Mouse (Mus musculus): ENCODE measurements around the gene Cdk7. TPM values are rescaled to one million over a fixed set of nuclear protein-coding genes. Genes with fewer than 3 reads are reported as not detected.
"Not testable (repeated sequence)": the region's sequence is repeated elsewhere in the genome, so short reads cannot be mapped to it uniquely, and the experiment has no call there.

The Cdk7 gene
- 10 to 100 TPM in 3 of 4 experiments, 1 to 10 TPM in 1; 9.1 to 13.1 (median 11.8) TPM for total RNA-seq (2022)

DNA sequence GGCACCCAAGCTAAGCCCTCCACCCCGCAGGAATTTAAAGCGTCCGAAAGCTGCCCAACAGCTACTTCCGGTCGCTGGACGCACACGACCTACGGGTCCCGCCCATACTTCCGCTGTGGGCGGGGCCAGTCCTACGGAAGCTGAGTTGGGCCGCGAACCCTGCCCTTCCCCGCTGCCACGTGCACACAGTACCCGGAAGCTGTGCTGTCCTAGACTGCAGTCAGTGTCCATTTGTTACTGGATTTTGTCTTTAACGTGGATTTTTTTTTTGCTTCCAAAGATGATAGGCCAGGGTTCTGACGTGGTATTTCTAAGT, at the start of gene Cdk7:
Cdk7 (minus strand) TSS at position 79 of the 316 bp plus-strand sequence.
- DNase-seq (ENCODE audit: low spot score in 2 of 2) = peak; percentile 87 to 90

DNA sequence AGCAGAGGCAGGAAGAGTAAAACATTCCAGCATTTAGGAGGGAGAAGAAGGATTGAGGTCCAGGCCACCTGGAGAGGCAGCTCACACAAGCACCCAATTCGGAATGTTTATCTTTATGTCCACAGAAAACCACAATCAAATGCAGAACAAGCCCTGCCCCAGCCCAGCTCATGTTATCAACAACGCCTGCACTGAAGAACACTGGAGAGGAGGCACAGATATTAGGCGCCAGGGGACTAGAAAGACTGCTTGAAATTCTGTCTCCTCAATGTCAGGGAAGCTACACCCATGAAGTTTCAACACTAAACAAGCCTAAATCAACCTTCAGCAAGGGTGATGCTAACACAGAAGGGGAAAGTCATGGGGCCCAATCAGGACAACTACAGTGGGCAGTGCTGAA, 46.8 kb upstream of the Cdk7 start:
- DNase-seq (ENCODE audit: low spot score in 2 of 2) = no peak

DNA sequence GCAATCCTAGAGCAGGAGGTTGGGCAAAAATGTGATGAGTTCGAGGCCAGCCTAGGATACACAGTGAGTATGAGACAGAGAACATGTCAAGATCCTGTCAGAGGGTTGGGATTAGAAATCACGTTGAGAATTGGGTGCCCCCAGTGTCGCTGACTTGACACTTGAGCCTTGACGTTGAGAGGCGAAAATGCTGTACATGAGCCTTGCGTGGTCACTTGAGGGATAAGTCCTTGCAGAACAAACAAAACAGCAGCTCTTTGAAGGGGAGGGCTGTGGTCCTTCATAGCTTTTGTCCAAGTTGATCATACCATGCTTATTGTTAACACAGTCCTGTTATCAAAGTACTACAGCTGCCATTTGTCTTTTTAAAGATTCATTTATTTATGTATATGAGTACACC, 46.0 kb upstream of the Cdk7 start:
- no peak for DNase-seq (ENCODE audit: low spot score in 2 of 2)

DNA sequence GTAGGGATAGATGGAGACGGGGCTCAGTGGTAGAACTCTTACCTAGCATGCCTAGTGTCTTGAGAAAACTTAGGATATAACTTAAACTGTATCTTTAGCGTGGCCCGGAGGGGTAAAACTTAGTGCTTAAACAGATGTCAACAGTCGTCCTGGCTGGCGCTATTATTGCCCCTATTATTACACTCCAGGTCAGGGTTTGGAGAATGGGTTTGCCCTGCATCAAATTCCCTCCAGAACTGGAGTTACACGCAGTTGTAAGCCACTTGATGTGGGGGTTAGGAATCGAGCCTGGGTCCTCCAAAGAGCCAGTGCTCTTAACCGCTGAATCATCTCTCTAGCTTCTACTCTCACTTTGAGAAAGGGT, 45.3 kb upstream of the Cdk7 start:
- DNase-seq (ENCODE audit: low spot score in 2 of 2) = no peak

DNA sequence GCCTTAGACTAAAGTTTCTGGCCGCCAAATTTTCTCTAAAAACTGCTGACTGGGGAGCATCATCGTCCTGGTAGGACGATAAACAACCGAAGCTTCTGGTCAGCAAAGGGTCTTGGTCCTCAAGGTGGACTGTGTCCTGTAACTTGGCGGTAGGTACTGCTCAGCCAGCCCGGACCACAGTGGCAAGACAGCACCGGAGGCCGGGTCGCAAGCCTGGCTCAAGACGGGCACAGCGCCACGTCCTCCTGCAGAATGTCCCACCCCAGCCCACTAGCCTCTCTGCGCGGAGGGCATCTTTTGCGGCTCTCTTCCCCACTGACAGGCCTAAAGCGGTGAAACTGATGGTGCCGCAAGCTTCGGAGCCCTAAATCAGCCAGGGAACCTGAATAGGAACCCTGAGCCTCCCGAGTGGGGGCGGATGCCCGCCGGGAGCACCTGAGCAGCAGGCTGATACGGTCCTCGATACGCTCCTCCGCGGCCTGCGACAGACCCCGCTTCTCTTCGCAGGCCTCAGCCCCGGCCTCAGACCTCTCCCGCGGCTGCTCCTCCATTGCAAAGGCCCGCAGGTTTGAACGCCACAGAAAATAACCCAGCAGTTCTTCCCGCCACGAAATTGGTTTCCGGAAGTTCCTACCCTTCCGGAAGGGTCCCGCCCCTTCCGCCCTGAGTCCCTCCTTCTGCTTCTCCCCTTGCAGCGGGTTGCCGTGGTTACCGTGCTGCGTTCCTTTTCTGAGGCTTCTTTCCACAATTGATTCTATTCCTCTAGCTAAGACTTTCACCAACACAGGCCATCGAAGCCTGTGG, 44.7 kb upstream of the Cdk7 start, which contains the start of gene Cenph:
Cenph (minus strand) TSS at position 648 of the 804 bp plus-strand sequence.
- peak; percentile 65 to 66 for DNase-seq (ENCODE audit: low spot score in 2 of 2)

DNA sequence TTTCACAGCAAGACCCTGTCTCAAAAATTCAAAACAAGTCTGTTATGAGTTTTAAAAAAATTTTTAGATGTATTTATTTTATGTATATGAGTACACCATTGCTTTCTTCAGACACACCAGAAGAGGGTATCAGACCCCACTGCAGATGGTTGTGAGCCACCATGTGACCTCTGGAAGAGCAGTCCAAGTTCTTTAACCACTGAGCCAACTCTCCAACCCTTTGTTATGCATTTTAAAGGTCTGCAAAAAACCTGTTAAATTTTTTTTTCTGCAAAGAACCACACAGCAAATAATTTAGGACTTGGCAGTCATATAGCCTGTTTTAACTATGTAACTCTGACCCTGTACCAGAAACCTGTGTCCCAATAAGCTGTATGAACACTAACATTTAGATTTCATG, 44.0 kb upstream of the Cdk7 start:
- DNase-seq (ENCODE audit: low spot score in 2 of 2) = no peak

DNA sequence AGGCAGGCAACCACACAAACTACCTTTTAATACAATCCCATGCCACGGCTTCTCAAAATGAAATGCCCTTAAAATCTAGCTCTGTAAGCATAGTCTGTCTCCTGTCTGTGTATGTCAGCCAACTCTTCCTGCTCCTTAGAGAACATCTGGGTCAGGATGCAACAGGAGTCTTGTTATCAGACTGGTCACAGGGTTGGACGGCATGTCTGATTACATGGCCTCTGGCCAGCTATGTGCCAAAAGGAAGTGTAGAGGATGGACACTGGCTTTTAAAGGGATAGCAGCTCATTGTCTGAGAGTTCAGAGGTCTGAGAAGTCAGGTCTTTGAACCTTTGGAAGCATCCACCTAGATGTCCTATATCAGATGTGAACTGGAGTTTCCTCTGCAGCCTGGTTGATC, 24.6 kb upstream of the Cdk7 start:
- DNase-seq (ENCODE audit: low spot score in 2 of 2) = no peak

DNA sequence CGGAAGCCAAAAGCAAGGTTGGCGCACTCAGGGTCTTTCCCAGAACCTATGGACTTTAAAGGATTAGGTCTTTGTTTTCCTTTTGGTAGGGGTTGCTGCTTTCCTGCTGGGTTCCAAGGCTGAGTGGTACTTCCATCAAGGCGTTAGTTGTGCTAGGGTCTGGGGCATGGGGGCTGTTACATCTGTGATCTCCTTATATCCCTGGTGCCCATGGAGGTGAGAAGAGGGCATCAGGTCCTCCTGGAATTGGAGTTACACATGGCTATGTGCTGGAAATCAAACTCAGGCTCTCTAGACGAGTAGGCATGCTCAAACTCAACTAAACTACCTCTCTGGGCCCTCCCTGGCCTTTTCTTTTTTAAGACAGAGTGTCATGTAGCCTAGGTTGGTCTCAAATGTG, 23.4 kb upstream of the Cdk7 start:
- no peak for DNase-seq (ENCODE audit: low spot score in 2 of 2)

DNA sequence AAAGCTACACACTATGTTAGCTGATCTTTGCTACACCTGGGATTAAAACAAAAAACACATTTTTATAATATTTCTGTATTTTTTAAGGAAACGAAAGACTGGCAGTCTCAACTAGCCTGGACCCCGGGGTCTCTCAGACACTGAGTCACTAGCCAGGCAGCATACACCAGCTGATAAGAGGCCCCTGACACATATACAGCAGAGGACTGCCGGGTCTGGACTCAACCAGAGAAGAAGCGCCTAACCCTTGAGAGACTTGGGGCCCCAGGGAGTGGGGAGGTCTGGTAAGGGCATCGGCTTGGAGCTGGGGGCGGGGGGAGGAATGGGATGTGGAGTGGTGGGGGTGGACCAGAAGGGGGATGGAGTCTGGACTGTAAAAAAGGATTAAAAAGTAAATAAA, 22.3 kb upstream of the Cdk7 start:
- no peak for DNase-seq (ENCODE audit: low spot score in 2 of 2)

DNA sequence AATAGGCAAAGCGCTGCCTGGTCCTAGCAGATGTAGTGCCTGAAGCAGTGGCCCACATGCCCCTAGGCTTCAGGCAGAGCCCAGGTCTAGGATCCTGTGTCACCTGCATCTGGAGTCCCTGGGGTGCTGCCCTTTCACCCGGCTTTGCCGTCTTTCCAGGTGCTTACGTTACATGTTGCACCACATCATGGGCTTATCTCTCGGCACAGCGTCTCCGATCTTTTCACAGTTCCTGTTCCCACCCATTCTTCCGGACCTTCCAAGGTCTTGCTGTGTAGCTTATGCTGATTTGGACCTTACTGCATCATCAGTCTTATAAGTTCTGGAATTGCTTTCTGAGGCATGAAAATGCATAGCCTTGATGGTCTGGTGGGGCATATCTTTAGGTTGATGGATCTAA, 21.8 kb upstream of the Cdk7 start:
- DNase-seq (ENCODE audit: low spot score in 2 of 2) = no peak

DNA sequence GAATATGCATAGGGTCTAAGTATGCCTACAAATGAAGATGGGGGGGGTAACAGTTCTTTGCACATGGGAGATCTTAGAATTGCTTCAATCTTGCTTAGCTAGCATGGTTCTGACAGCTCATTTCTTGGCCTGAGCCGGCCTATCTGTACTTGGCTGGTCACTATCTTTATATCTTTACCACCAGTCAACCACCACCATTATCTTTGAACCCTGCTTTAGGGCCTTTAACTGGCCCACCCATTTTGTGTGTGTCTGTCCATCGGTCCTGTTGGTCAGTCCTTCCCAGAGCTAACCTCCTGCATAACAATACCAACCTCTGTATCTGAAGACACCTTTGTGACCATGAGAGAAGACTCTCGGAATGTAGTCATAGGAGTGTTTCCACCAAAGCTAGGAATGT, 20.7 kb upstream of the Cdk7 start:
- DNase-seq (ENCODE audit: low spot score in 2 of 2) = no peak

DNA sequence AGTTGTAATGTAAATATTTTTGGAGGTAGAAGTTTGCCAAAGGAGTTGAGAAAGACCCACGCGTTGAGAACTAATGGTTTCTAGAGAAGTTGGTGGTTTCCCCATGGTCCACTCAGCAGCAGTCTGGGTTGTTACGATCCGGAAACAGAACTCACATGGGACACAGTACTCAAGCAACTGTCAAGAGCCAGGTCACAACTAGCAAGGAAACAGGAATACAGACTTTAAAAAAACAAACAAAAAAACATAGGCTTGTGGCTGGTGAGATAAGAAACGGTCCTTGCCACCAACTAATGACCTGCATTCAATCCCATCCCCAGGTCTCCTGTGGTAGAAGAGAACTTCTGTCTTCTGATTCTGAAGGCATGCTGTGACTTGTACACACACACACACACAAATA, 20.1 kb upstream of the Cdk7 start:
- DNase-seq (ENCODE audit: low spot score in 2 of 2) = no peak

DNA sequence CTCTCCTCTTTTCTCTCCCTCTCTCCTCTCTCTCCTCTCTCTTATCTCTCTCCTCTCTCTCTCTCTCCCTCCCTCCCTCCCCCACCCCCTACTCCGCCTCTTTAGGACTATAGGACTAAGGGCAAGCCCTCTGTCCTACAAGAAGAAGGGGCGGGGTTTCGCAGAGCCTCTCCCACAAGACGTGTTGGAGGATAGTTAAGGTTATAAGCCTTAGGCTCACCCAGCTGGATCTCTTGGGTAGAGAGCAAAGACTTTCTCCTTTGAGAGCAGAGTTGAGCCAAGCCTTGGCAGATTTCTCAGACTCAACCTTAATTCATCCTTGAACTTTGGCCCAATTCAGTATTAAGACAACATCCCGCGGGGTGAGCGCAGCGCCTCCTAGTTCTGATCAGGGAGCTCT, 17.9 kb upstream of the Cdk7 start:
- no peak for DNase-seq (ENCODE audit: low spot score in 2 of 2)

DNA sequence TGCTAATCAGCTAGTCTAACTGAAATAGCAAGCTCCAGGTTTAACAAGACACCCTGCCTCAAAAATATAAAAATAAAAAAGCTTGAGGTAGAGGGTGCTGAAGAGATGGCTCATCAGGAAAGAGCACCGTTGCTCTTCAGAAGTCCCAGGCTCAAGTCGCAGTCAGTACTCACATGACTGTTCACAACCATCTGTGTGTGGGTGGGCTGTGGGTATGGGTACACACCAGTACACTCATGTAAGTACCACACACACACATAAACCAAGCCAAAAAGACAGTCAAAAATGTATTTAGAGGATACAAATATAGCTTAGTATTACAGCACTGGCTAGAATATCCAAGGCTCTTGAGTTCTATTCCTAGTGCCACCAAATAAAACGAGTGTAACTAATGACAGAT, 15.4 kb upstream of the Cdk7 start:
- no peak for DNase-seq (ENCODE audit: low spot score in 2 of 2)

DNA sequence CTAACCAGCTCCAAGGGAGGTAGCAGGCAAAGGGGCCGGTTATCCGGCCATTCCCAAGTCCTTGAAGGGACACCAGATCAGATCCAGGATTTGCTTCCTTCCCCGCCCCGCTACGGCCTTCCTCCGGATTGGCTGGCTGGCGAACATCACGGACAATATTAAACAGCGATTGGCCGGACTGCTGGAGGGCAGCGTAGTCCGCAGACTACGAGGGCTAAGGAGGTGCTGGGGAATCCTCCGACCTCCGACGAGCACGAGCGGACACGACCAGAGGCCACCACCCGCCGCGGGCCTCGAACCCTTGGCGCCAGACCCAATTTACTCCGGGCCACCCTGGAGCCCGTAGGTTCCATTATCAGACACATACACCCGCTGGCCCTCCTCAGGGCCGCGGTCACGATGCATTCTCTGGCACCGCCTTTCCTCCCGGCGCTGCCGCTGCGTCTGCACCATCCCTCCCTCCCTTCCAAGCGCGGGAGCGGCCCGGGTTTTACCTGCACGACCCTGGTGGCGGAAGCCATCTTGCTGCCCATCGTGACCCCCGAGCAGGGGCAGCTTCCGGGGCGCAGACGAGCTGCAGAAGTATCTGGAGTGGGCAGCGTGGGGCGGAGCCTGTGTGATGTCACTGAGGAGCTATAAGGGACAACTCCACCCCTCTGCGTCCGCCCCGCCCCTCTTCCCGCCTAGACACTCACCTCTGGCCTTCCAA, 13.5 kb upstream of the Cdk7 start, which contains the start of gene Mrps36:
Mrps36 (minus strand) TSS at position 624 of the 709 bp plus-strand sequence.
- DNase-seq (ENCODE audit: low spot score in 2 of 2) = peak; percentile 91 to 93

DNA sequence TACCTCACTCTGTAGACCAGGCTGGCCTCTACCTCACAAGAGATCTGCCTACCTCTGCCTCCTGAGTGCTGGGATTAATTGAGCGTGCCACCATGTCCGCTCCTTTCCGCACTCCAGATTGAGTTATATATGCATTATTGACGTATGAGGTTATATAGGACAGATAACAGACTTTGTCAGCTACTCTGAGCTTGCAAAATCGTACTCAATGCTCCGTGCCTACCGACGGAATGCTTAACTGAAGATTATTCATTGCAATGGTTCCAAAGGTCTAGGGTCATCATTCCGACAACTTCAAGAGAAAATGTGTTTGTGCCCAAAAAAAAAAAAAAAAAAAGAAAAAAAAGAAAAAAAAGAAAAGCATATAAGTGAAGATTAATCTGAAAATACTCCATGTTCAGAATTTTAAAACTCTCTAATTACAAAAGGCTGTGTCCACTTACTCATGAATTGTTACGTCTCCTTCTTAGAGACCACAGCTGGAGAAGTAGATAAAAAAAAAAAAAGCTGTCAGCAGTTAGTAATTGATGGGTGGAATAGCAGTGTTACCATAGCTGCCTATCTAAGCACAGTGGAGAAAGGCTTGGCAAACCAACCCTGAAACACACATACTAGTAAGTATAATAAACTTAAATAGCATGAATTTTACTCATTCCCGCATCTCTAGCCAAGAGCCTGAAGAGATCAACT, 12.8 kb upstream of the Cdk7 start:
- DNase-seq (ENCODE audit: low spot score in 2 of 2) = no peak

DNA sequence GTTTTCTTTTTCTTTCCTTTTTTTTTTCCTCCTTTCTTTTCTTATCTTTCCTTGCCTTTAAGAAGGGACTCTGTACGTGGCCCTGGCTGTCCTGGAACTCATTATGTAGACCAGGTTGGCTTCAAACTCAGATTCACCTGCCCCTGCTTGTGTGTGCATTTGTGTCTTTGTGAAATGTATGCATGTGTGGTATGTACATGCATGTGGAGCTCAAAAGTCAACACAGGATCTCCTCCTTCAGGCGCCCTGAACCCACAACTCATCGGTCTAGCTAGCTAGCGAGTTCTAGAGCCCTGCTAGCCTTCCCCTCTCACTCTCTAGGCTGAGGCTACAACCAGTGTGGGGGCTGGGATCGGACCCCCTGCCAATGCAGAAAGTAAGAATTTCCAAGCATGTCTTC, 12.1 kb upstream of the Cdk7 start:
- no peak for DNase-seq (ENCODE audit: low spot score in 2 of 2)

DNA sequence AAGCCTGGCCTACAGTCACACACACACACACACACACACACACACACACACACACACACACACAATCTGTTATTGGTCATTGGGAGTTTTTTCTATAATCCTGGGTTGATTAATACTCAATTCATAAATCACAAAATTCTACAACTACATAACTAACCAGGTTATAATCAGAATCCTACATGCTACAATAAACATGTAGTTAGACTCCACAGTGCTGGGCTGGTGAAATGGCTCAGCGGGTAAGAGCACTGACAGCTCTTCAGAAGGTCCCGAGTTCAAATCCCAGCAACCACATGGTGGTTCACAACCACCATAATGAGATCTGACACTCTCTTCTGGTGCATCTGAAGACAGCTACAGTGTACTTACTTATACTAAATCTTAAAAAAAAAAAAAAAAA, 2.0 kb upstream of the Cdk7 start:
- no peak for DNase-seq (ENCODE audit: low spot score in 2 of 2)

DNA sequence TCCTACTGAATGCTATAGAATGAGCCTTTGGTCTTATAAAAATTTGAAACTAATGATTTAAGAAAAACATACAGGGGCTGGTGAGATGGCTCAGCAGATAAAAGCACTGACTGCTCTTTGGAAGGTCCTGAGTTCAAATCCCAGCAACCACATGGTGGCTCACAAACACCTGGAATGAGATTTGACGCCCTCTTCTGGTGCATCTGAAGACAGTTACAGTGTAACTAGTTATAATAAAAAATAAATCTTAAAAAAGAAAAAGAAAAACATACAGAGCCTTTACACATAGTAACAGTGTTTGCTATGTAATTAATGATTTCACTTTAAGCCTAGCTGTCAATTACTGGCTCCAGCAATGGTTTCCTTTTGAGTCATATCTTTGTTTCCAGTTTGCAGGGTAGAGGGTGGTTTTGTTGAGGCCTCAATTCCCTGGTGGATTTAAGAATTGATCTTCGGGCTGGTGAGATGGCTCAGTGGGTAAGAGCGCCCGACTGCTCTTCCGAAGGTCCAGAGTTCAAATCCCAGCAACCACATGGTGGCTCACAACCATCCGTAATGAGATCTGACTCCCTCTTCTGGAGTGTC, 815 bp upstream of the Cdk7 start:
- not testable (repeated sequence) for DNase-seq (ENCODE audit: low spot score in 2 of 2)

DNA sequence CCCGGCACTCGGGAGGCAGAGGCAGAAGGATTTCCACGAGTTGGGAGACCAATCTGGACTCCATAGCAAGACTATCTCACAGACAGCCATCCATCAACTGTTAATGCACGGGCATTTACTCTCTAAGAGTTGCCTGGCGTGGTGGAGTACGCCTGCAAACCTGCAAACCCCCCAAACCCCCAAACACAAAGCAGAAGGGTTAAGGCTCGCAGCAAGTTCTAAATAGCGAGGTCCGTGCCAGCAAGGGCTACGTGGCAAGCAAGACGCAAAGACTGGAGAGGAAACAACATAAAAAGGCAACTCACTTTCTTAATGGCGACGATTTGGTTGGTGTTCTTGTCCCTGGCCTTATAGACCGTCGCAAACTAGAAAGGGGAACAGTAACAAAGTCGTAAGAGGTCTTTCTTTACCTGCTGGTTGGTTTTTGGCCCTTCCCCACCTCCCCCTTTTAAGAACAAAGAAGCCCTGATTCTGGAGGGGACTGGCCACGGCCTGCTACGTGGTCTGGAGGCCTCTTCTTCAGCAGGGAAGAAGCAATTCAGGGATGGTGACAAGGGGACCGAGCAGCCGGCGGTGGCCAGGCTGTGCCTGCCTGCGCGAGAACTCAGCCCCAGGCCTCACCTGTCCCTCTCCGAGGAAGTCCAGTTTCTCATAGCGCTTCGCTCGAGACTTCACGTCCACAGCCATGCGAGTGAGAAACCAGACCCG, 432 bp downstream of the Cdk7 start:
- DNase-seq (ENCODE audit: low spot score in 2 of 2) = no peak

DNA sequence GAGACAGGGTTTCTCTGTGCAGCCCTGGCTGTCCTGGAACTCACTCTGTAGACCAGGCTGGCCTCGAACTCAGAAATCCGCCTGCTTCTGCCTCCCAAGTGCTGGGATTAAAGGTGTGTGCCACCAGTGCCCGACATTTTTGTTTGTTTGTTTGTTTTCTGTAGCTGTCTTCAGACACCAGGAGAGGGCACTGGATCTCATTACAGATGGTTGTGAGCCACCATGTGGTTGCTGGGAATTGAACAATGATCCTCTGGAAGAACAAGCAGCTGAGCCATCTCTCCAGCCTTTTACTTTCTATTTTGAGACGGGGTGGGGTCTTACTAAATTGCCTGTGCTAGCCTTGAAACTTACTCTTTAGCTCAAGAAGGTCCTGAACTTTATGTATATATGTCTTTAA, 2.2 kb downstream of the Cdk7 start:
- DNase-seq (ENCODE audit: low spot score in 2 of 2) = not testable (repeated sequence)

Data from gastrocnemius, adult 8-10 months (tissue).